Mouse (Mus musculus): ENCODE data around the gene Cyp2j9. TPM values are rescaled to one million over a fixed set of nuclear protein-coding genes. Genes with fewer than 3 reads are reported as not detected.

Gene Cyp2j9
- polyA plus RNA-seq, 1 experiment from 2014 or later: 1.8 TPM

- H3K4me2 ChIP-seq (replicated peaks): peak overlapping the region; percentile 25
- ATAC-seq (ENCODE audit: low FRiP score, low read depth): no peak
Measured at GRCm38 (mm10) chr4:96551619-96552018, 39.8 kb downstream of the Cyp2j9 start.

GRCm38 (mm10) chr4:96545976-96546375, 45.4 kb downstream of the Cyp2j9 start:
- no peaks in the 10 kb centered on the region for H3K9me3 ChIP-seq
- no peaks in the 10 kb centered on the region for H3K4me1 ChIP-seq
- no peak overlapping the region for H3K27ac ChIP-seq
- no peak overlapping the region for H3K4me2 ChIP-seq (replicated peaks)
- no peak for ATAC-seq (ENCODE audit: low FRiP score, low read depth)
- H3K27me3 ChIP-seq (replicated peaks): no peaks in the 10 kb centered on the region
- H3K9ac ChIP-seq: no peak overlapping the region
- H3K36me3 ChIP-seq: no peaks in the 10 kb centered on the region
- WGBS: 62% methylated on average over 1 of the region's 1 CpGs
- no peak overlapping the region for H3K4me3 ChIP-seq

More at GRCm38 (mm10) chr4:96551619-96552018, 39.8 kb downstream of the Cyp2j9 start:
- Histone ChIP-seq H3K27ac (no peak overlapping the region), H3K4me3 (no peak overlapping the region), H3K4me1 (no peaks in the 10 kb centered on the region), H3K9ac (no peak overlapping the region), H3K9me3 (no peaks in the 10 kb centered on the region), H3K36me3 (no peaks in the 10 kb centered on the region), H3K27me3 (replicated peaks) (no peaks in the 10 kb centered on the region)
- 89% methylated on average over 3 of the region's 3 CpGs for WGBS

DNA sequence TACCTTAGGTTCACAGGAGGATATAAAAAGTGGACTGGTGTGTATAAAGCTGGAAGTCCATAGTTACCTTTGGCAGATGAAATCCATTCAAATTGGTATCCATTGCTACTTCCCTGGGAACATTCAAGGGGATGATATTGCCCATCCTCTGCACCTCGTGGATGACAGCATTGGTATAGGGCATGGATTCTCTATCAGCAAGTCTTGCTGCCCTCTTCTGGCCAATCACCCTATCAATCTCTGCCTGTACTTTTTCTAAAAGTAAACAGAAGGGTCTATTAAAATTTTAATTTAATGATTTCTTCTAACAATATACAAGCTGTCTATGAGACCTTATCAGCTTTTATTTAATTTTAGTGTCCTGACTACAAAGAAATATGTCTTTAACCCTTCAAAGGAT, 65.6 kb downstream of the Cyp2j9 start:
- Histone ChIP-seq H3K9ac (no peak overlapping the region), H3K9me3 (no peaks in the 10 kb centered on the region), H3K27ac (no peak overlapping the region), H3K36me3 (no peaks in the 10 kb centered on the region), H3K4me2 (replicated peaks) (no peak overlapping the region), H3K4me1 (no peaks in the 10 kb centered on the region), H3K4me3 (no peak overlapping the region), H3K27me3 (replicated peaks) (no peaks in the 10 kb centered on the region)
- WGBS: 27% methylated on average over 1 of the region's 1 CpGs
- ATAC-seq (ENCODE audit: low FRiP score, low read depth): no peak

- Histone ChIP-seq H3K36me3 (no peaks in the 10 kb centered on the region), H3K27ac (no peak overlapping the region), H3K9me3 (no peaks in the 10 kb centered on the region), H3K4me2 (replicated peaks) (no peak overlapping the region), H3K9ac (no peak overlapping the region), H3K4me1 (no peaks in the 10 kb centered on the region), H3K27me3 (replicated peaks) (no peaks in the 10 kb centered on the region), H3K4me3 (no peak overlapping the region)
- no peak for ATAC-seq (ENCODE audit: low FRiP score, low read depth)
- 83% methylated on average over 2 of the region's 2 CpGs for WGBS
Measured at GRCm38 (mm10) chr4:96522256-96522655, 69.1 kb downstream of the Cyp2j9 start.

Other genes with a start within 250 kb of the Cyp2j9 start
- not detected in 2 replicates for gene Cyp2j11, start 242.9 kb downstream of the Cyp2j9 start, polyA plus RNA-seq (2016; fragmentation: Nextera tagmentation; extraction: Ambion mirVana)
- gene Cyp2j8, start 84.2 kb downstream of the Cyp2j9 start, polyA plus RNA-seq (2016; fragmentation: Nextera tagmentation; extraction: Ambion mirVana): not detected in 2 replicates
- 6.6 and 6.7 TPM in 2 replicates for gene Cyp2j6, start 37.9 kb downstream of the Cyp2j9 start, polyA plus RNA-seq (2016; fragmentation: Nextera tagmentation; extraction: Ambion mirVana)
- gene Cyp2j5, start 72.6 kb upstream of the Cyp2j9 start, polyA plus RNA-seq (2016; fragmentation: Nextera tagmentation; extraction: Ambion mirVana): not detected in 2 replicates
- not detected in 2 replicates for gene Gm12695, start 193.6 kb upstream of the Cyp2j9 start, polyA plus RNA-seq (2016; fragmentation: Nextera tagmentation; extraction: Ambion mirVana)